Mouse (Mus musculus) splenic B cell, adult 2 months (primary cell): ENCODE results near the gene Neu3.
"Not testable (repeated sequence)": the region's sequence is repeated elsewhere in the genome, so short reads cannot be mapped to it uniquely, and the experiment has no call there.

Experiments used
- DNase-seq: peaks from one replicate; pipeline ENCODE4 v3.0.0-alpha.2; 2011; ENCODE audit warnings: low read depth, low spot score
- H3K27me3 ChIP-seq: 2 replicates; pipeline ENCODE4 v1.6.1; 2012; ENCODE audit warnings: mild to moderate bottlenecking, low read length, moderate library complexity, mixed read lengths; ENCODE audit not compliant: control insufficient read depth, poor library complexity, insufficient read depth, severe bottlenecking
- H3K36me3 ChIP-seq: 2 replicates; pipeline ENCODE4 v1.6.1; 2012; ENCODE audit warnings: mild to moderate bottlenecking, low read length, moderate library complexity, mixed read lengths; ENCODE audit not compliant: control insufficient read depth, poor library complexity, insufficient read depth, severe bottlenecking

Neu3 gene

DNA sequence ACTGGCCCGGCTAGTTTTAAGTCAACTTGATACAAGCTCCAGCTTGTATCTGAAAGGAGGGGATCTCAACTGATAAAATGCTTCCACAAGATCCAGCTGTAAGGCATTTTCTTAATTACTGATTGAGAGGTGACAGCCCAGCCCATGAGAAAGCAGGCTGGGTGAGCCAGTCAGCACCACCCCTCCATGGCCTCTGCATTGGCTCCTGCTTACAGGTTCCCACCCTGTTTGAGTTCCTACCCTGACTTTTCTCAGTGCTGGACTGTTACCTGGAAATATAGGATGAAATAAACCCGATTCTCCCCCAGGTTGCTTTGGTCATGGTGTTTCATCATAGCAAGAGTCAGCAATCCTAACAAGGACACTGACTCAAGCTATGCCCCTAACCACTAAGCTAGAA is 6.3 kb downstream of the Neu3 start:
- DNase-seq, result no peak
- Histone ChIP-seq H3K36me3 (no peaks in the 10 kb centered on the region), H3K27me3 (no peaks in the 10 kb centered on the region)

DNA sequence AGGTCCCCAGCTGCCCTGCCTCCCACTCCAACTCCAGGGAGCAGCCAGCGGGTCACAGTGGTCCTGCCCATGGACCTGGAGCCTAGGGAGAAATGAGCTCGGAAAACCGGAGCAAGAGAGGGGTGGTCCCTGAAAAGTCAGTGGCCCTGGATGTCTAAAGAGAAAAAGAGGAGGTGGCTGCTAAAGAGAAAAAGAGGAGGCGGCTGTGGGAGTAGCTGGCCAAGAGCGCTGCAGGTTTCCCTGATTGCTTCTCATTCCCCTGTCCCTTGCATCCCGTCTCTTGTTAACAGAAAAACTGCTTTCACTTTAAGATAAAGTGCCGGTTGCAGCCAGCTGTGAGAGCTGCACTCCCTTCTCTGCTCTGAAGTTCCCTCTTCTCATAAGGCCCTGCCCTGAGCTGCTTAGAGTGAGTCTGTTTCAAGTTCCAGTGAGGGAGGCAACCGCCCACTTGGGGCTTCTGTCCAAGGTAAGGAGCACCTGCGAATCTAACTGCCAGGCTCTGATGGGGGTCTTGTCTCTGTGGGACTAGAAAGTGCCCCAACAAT is 10.0 kb downstream of the Neu3 start:
- DNase-seq, H3K36me3 ChIP-seq, H3K27me3 ChIP-seq: not testable (repeated sequence)

DNA sequence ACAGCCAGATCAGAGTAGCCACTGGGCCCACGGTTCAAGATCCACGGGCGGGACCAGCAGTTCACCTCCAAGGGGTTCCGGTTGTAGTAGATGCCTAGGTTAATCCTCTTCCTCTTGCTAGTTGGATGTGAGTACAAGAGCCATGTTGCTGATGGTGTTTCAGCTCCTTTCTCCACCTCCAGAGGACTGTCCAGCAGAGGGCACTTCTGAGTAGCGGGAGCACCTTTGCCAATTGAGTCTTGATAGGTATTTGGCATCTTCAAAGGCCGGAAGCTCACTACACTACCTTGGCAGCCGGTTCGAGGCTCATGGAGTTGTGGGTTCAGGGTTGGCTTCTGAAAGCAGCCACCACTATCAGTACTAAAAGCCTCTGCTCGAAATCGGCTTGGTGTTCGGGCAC is 14.8 kb downstream of the Neu3 start:
- Histone ChIP-seq H3K27me3 (peaks cover 1% of the 10 kb centered on the region; the same call in 1 of the 2 replicates), H3K36me3 (no peaks in the 10 kb centered on the region)
- DNase-seq, result peak; percentile 64

DNA sequence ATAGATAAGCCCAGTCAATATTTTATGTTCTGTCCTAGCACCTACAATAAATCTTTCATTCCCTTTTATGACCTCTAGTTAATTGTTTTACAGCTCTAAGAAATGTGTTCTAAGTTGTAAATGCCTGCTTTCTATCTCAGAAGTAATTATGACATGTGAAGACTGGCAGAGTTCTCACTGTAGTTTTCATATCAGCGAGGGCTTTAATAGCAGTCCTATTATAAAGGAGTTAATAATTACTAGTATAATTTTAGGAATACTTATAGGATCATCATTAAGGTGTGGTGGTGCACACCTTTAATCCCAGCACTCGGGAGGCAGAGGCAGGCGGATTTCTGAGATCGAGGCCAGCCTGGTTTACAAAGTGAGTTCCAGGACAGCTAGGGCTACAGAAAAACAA is 16.6 kb downstream of the Neu3 start:
- DNase-seq, result no peak
- no peaks in the 10 kb centered on the region for H3K36me3 ChIP-seq
- peaks cover 1% of the 10 kb centered on the region; the same call in 1 of the 2 replicates for H3K27me3 ChIP-seq

DNA sequence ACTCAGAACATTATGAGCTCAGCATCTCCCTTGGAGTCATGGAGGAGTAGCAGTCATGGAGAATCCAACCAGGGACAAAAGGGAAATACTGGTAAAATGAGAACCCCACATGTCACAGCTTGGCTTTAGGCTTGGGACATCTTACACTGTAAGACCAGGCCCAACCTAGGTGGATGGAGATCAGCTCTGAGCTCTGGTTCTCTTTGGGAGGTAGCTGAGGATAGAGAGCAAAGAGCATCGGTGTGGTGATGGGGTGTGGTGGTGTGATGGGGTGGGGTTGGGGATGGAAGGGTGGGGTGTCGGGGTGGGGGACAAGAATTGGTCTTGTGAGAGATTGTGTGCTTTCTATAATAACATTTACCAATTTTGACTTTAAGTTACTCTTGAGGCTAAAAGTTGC is 17.4 kb downstream of the Neu3 start:
- peaks cover 1% of the 10 kb centered on the region; the same call in 1 of the 2 replicates for H3K27me3 ChIP-seq
- no peaks in the 10 kb centered on the region for H3K36me3 ChIP-seq
- no peak for DNase-seq

DNA sequence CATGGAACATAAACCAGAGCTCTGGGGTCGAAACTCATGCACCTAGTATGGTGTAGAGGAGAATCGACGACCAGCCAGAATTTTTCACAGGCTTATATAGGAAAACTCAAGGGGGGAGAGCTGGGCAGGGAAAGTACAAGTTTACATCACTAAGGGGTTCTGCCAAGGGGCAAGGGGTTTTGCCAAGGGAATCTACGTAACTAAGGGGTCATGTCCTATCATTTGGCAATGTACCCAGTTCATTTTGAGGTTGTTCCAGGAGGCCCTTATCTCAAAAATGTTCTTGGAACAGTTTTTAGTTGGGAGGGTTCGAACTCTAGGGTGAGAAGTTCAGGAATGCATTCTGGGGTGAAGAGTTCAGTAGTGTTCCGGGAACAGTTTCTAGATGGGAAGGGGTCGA is 21.2 kb downstream of the Neu3 start:
- H3K27me3 ChIP-seq, DNase-seq, H3K36me3 ChIP-seq: not testable (repeated sequence)

DNA sequence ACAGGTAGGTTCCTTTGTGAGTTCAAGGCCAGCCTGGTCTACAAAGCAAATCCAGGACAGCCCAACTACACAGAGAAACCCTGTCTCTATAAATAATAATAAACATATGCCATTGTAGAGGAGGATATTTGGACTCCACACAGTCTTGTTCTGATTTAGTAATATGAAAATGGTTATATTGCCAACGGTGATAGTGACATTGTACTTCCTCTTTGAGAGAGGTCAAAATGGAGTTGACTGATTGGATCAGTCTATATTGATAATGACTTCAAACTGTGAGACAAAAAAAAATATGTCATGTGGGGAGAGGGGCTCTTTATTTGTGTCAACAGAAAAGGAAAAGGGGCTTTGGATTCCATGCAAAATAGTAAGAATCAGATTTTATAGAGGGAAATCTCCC is 22.9 kb downstream of the Neu3 start:
- no peak for DNase-seq
- Histone ChIP-seq H3K27me3 (no peaks in the 10 kb centered on the region), H3K36me3 (no peaks in the 10 kb centered on the region)

DNA sequence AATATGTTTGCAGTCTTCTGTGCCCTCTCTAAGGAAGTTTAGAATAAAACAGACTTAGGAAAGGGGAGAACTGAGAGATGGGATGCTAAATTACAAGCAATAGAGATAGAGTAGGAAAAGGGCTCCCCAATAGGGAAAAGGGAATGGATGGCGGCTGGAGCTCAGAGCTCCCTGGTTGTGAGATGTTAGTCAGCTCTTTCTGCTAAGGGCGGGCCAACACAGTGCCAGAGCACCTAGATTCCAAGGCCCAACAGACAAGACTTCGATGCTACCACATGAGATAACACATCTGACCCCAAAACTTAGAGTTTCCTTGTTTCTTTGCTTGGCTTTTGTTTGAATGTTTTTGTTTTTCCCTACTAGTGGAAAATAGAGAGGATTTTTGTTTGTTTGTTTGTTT is 24.2 kb downstream of the Neu3 start:
- H3K36me3 ChIP-seq, H3K27me3 ChIP-seq, DNase-seq: not testable (repeated sequence)

DNA sequence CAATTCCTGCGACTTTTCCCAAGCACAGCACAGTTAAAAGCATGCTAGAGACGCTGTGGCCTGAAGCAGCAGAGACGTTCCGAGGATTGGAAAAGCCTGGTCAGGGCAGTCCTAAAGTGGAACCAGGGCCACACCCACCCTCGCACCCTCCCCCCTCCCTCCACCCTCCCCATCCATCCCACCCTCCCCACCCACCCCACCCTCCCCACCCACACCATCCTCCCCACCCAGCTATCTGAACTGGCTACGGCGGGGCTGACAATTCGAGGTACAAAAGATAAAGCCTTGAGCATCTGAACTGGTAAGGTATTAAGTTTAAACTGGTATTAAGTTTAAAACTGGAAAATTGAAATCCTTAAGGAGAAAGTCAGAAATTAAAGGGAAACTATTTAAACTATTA is 24.7 kb downstream of the Neu3 start:
- Histone ChIP-seq H3K36me3 (no peaks in the 10 kb centered on the region), H3K27me3 (no peaks in the 10 kb centered on the region)
- DNase-seq, result no peak

DNA sequence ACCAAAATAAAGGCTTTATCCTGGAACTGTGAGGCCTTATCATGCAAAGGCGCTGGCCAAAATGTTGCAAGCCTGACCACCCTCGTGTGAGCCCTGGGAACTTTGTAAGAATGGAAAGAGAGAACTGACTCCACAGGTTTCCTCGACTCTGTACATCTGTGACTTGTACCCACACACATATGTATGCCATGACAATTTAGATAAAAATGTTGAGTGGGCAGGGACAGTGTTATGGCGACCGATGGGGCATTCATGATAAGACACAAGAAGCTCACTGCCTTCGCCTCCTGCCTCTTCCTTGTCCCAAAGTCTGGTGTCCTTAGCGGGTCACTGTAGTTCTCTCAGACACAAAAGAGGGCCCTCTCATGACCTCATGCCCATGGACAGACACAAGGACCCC is 29.1 kb downstream of the Neu3 start:
- Histone ChIP-seq H3K27me3 (no peaks in the 10 kb centered on the region), H3K36me3 (no peaks in the 10 kb centered on the region)
- no peak for DNase-seq

DNA sequence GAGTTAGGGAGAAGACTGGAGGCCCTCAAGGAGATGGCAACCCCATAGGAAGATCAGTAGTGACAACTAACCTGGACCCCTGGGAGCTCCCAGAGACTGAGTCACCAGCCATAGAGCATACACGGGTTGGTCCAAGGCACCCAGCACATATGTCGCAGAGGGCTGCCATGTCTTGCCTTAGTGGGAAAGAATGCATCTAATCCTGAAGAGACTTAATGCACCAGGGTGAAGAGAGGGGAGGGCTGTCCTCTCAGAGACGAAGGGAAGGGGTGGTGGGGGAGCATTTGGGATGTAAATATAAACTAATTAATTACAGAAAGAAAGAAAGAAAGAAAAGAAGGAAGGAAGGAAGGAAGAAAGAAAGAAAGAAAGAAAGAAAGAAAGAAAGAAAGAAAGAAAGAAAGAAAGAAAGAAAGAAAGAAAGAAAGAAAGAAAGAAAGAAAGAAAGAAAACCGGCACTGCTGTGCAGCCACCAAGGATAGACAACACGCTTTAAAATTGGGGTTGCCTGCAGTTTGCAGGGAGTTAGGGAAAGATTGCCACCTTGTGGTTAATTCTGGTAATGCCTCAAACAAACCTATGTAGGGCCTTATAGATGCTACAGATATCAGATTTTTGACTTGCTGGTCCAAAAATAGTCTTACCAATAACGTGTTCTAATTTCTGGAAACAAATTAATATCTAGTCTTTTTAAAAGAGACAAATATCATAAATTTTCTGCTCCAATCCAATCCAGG is 30.1 kb downstream of the Neu3 start:
- peak; percentile 91 for DNase-seq

DNA sequence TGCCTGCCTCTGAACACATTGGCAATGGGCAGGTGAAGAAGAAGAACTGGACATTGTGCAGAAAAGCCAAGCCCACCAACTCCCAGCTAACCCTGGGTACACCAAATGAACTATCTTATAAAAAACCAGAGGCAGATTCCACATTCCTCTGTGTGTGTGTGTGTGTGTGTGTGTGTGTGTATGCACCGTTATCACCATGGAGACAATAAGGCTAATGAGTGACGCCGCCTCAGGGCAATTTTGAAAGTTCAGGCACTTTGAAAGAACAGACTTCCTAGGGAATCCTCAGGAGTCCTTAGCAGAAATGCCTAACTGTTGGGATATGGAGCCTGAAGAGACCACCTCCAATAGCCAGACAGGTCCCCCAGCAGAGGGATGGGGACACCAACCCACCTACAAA is 31.0 kb downstream of the Neu3 start:
- Histone ChIP-seq H3K36me3 (no peaks in the 10 kb centered on the region), H3K27me3 (no peaks in the 10 kb centered on the region)
- DNase-seq, result no peak

More for the DNA sequence above, 30.1 kb downstream of the Neu3 start:
- Histone ChIP-seq H3K36me3 (no peaks in the 10 kb centered on the region), H3K27me3 (no peaks in the 10 kb centered on the region)

DNA sequence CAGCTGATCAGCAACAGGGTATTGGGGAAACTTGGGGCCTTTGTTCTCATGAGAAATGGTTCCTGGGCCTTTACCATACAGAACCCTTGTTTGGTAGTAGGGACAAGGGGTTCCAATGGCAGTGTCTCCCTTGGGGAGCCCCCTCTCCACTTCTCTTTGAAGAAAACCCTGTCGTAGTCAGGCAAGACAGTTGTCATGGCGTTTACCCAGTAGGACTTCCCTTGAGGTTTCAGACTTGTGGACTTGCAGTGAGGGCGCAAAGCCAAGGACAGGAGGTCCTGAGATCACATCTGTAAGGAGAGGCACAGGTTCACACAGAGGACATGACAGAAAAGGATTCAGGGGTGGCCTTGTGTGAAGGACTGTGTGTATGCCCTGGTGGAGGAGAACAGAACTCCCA is 31.7 kb downstream of the Neu3 start:
- Histone ChIP-seq H3K36me3 (no peaks in the 10 kb centered on the region), H3K27me3 (no peaks in the 10 kb centered on the region)
- no peak for DNase-seq

DNA sequence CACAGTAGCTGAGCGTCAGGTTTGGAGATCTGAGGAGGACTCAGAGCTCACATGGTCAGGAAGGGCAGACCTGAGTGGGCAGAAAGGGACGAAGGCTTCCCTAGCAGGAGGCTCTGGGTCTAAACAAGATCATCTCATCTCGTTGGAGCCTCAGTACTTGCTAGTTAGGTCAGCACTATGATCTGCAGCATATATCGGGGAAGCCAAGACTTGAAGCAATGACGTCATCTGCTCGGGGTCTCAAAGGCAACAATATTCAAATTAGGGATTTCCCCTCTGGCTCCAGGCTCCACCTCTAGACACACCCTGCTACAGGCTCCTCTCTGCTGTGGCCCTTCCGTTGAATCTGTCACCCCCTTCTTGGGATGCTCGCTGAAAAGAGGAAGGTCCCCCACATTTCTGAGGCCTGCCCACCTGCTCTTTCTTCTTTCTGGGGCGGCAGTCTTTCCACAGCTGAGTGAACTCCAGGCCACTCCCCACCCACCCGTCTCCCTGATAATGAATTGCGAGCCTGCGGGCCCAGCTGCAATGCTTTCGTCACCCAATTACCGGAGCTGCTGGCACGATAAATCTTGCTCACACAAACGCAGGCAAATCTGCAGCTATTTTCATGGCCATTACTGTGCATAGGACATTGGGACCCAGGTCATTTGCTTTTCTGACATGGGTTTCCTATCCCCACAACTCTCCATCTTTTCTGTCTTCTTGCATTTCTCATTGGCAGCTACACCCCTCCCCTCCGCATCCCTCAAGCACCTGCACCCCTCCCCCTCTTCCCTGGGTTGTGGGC is 32.8 kb downstream of the Neu3 start:
- Histone ChIP-seq H3K27me3 (no peaks in the 10 kb centered on the region), H3K36me3 (no peaks in the 10 kb centered on the region)
- DNase-seq, result peak; percentile 91

DNA sequence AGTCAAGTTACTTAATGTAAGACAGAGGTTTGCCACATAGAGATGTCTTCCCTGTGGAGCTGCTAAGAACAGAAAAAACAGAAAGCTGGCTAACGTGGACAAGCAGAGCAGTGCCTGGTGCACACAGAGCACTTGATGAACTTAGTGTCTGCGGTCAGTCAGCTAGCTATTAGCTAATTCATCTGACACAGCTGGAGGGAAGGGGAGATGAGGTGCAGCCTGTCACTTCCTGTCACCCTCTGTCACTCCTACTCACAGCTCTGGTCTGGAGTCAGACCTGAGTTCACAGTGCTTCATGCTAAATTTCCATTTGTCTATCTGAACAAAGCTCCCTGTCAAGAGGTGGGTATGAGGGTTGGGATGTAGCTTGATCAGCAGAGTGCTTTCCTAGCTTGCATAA is 34.1 kb downstream of the Neu3 start:
- peak; percentile 53 for DNase-seq
- H3K36me3 ChIP-seq, result no peaks in the 10 kb centered on the region

More for the DNA sequence above, 34.1 kb downstream of the Neu3 start:
- H3K27me3 ChIP-seq, result no peaks in the 10 kb centered on the region
